ENCODE assay signal across 12 mouse cellular contexts in genomic region chr12:89377687-89378086, GRCm38 (mm10).
"Had no signal": no experiment of that assay in that cellular context is flagged by ENCODE, and none has a peak within 500 bp of the region (broad histone marks: within the 10 kb centered on the region; RNA-seq: fewer than 3 reads in every experiment).

No protein-coding gene starts in this region.

- DNase-seq: kidney, adult 18-20 months; kidney, postnatal 10 days; left cerebral cortex, postnatal 4 days; lung, embryonic 14.5 days; lung, postnatal 10 days; lung, postnatal 4 days; thymus, adult 18-20 months; thymus, postnatal 14 days had no signal

- H3K4me3 ChIP-seq: limb, embryonic 15.5 days; liver, embryonic 12.5 days; neural tube, embryonic 15.5 days had no signal

- H3K9me3 ChIP-seq: limb, embryonic 15.5 days; liver, embryonic 12.5 days; neural tube, embryonic 15.5 days had no signal

- H3K4me2 ChIP-seq: limb, embryonic 15.5 days; liver, embryonic 12.5 days; lung, embryonic 14.5 days; midbrain, embryonic 11.5 days; neural tube, embryonic 15.5 days had no signal

- H3K36me3 ChIP-seq: limb, embryonic 15.5 days; liver, embryonic 12.5 days; neural tube, embryonic 15.5 days had no signal

- H3K9ac ChIP-seq: limb, embryonic 15.5 days; liver, embryonic 12.5 days; lung, embryonic 14.5 days; neural tube, embryonic 15.5 days had no signal

- ATAC-seq: liver, embryonic 12.5 days had no signal

- H3K4me1 ChIP-seq: limb, embryonic 15.5 days; liver, embryonic 12.5 days had no signal

- H3K27ac ChIP-seq: limb, embryonic 15.5 days; liver, embryonic 12.5 days had no signal

- H3K27me3 ChIP-seq: limb, embryonic 15.5 days; liver, embryonic 12.5 days; neural tube, embryonic 15.5 days had no signal
